In genomic region chr13:97558884-97559283, GRCm38 (mm10) we compare ENCODE assay signal across 16 mouse cellular contexts.
"Had no signal": no experiment of that assay in that cellular context is flagged by ENCODE, and none has a peak within 500 bp of the region (broad histone marks: within the 10 kb centered on the region; RNA-seq: fewer than 3 reads in every experiment).

No protein-coding gene starts in this region.

- ATAC-seq: intestine, postnatal 0 days had no signal

- H3K27ac ChIP-seq: kidney, postnatal 0 days; liver, embryonic 13.5 days; midbrain, embryonic 10.5 days; neural tube, embryonic 12.5 days; neural tube, embryonic 15.5 days had no signal

- H3K27me3 ChIP-seq: liver, embryonic 13.5 days; neural tube, embryonic 12.5 days; neural tube, embryonic 15.5 days had no signal

- H3K4me2 ChIP-seq: liver, embryonic 13.5 days; neural tube, embryonic 12.5 days; neural tube, embryonic 15.5 days had no signal

- H3K4me3 ChIP-seq: liver, embryonic 13.5 days; megakaryocyte, embryonic 14.5 days; midbrain, embryonic 10.5 days; neural tube, embryonic 12.5 days; neural tube, embryonic 15.5 days had no signal

- H3K4me1 ChIP-seq: liver, embryonic 13.5 days; megakaryocyte, embryonic 14.5 days; neural tube, embryonic 15.5 days had no signal

- H3K9ac ChIP-seq: liver, embryonic 13.5 days; neural tube, embryonic 12.5 days; neural tube, embryonic 15.5 days had no signal

- H3K9me3 ChIP-seq: liver, embryonic 13.5 days; neural tube, embryonic 12.5 days had no signal

- H3K36me3 ChIP-seq: liver, embryonic 13.5 days; midbrain, embryonic 10.5 days; neural tube, embryonic 12.5 days; neural tube, embryonic 15.5 days had no signal

- DNase-seq: kidney, adult 2 months; kidney, postnatal 25 days; liver, embryonic 13.5 days; lung, adult 2 months; lung, postnatal 14 days; lung, postnatal 4 days; midbrain, embryonic 14.5 days; right cerebral cortex, postnatal 14 days; right cerebral cortex, postnatal 4 days; thymus, postnatal 25 days had no signal
